Mouse (Mus musculus) spleen, adult 2 months (tissue): ENCODE data around the gene Cdh16.

Experiments used
- CTCF ChIP-seq: fragments of 200-500 bp; IDR thresholded peaks from 2 replicates; pipeline ENCODE4 v1.5.1; 2011; ENCODE audit warnings: mild to moderate bottlenecking, inconsistent platforms; ENCODE audit not compliant: insufficient read depth, insufficient read length, insufficient replicate concordance; ENCODE audit errors: extremely low read depth
- POLR2A ChIP-seq: fragments of 200-500 bp; IDR thresholded peaks from 2 replicates; pipeline ENCODE4 v1.6.1; 2011; ENCODE audit warnings: low read depth, low read length, inconsistent platforms

GRCm38 (mm10) chr8:104584522-104584921 lies 39.7 kb downstream of the Cdh16 start:
- TF ChIP-seq CTCF (no peak), POLR2A (no peak)
